Mouse (Mus musculus) splenic B cell, adult 2 months (primary cell): ENCODE measurements around the gene Wdr4.

Source experiments
- DNase-seq: peaks from one replicate; pipeline ENCODE4 v3.0.0-alpha.2; 2011; ENCODE audit warnings: low read depth, low spot score
- H3K27me3 ChIP-seq: 2 replicates; pipeline ENCODE4 v1.6.1; 2012; ENCODE audit warnings: mild to moderate bottlenecking, low read length, moderate library complexity, mixed read lengths; ENCODE audit not compliant: control insufficient read depth, poor library complexity, insufficient read depth, severe bottlenecking
- H3K36me3 ChIP-seq: 2 replicates; pipeline ENCODE4 v1.6.1; 2012; ENCODE audit warnings: mild to moderate bottlenecking, low read length, moderate library complexity, mixed read lengths; ENCODE audit not compliant: control insufficient read depth, poor library complexity, insufficient read depth, severe bottlenecking

Gene Wdr4

GRCm38 (mm10) chr17:31453476-31453875 lies 66.3 kb downstream of the Wdr4 start:
- DNase-seq, result no peak
- Histone ChIP-seq H3K36me3 (no peaks in the 10 kb centered on the region), H3K27me3 (no peaks in the 10 kb centered on the region)

GRCm38 (mm10) chr17:31452816-31453215 lies 67.0 kb downstream of the Wdr4 start:
- DNase-seq, result no peak
- H3K27me3 ChIP-seq, result no peaks in the 10 kb centered on the region
- H3K36me3 ChIP-seq, result no peaks in the 10 kb centered on the region

GRCm38 (mm10) chr17:31451179-31451708 lies 68.5 kb downstream of the Wdr4 start:
- Histone ChIP-seq H3K36me3 (no peaks in the 10 kb centered on the region), H3K27me3 (no peaks in the 10 kb centered on the region)
- DNase-seq, result no peak

- no peak for DNase-seq
- H3K36me3 ChIP-seq, result no peaks in the 10 kb centered on the region
- no peaks in the 10 kb centered on the region for H3K27me3 ChIP-seq
Measured at GRCm38 (mm10) chr17:31450206-31450605, 69.6 kb downstream of the Wdr4 start.

- DNase-seq, result peak; percentile 27
- Histone ChIP-seq H3K36me3 (no peaks in the 10 kb centered on the region), H3K27me3 (no peaks in the 10 kb centered on the region)
Measured at GRCm38 (mm10) chr17:31448519-31448918, 71.3 kb downstream of the Wdr4 start.

- no peaks in the 10 kb centered on the region for H3K36me3 ChIP-seq
- no peaks in the 10 kb centered on the region for H3K27me3 ChIP-seq
- no peak for DNase-seq
Measured at GRCm38 (mm10) chr17:31447766-31448165, 72.0 kb downstream of the Wdr4 start.

- DNase-seq, result no peak
- H3K27me3 ChIP-seq, result no peaks in the 10 kb centered on the region
- no peaks in the 10 kb centered on the region for H3K36me3 ChIP-seq
Measured at GRCm38 (mm10) chr17:31445061-31445731, 74.6 kb downstream of the Wdr4 start.
